Mouse (Mus musculus): ENCODE results near the gene Kcnip1. TPM values are rescaled to one million over a fixed set of nuclear protein-coding genes. Genes with fewer than 3 reads are reported as not detected.

The Kcnip1 gene
- polyA plus RNA-seq, 1 experiment from 2014 or later, result 110 TPM

GRCm38 (mm10) chr11:33932386-33933111, 60.4 kb downstream of the Kcnip1 start:
- 75% methylated on average over 18 of the region's 18 CpGs for WGBS

GRCm38 (mm10) chr11:33931836-33932385, 61.0 kb downstream of the Kcnip1 start:
- DNase-seq (ENCODE audit: low spot score), result no peak
- ATAC-seq (ENCODE audit: low FRiP score), result no peak

More at GRCm38 (mm10) chr11:33932386-33933111, 60.4 kb downstream of the Kcnip1 start:
- ATAC-seq (ENCODE audit: low FRiP score), result no peak
- Histone ChIP-seq H3K27ac (no peak overlapping the region), H3K4me2 (replicated peaks) (no peak overlapping the region), H3K36me3 (replicated peaks; ENCODE audit: control insufficient read depth, insufficient read depth) (no peaks in the 10 kb centered on the region), H3K9ac (no peak overlapping the region), H3K27me3 (ENCODE audit: control insufficient read depth, insufficient read depth, low read length) (no peaks in the 10 kb centered on the region), H3K9me3 (ENCODE audit: control insufficient read depth, low read length) (no peaks in the 10 kb centered on the region), H3K4me1 (replicated peaks; ENCODE audit: control insufficient read depth, insufficient read depth, low read length) (peaks cover 4% of the 10 kb centered on the region; the same call in 1 of the 2 replicates), H3K4me3 (replicated peaks; ENCODE audit: low read length) (no peak overlapping the region)
- no peak for DNase-seq (ENCODE audit: low spot score)

DNA sequence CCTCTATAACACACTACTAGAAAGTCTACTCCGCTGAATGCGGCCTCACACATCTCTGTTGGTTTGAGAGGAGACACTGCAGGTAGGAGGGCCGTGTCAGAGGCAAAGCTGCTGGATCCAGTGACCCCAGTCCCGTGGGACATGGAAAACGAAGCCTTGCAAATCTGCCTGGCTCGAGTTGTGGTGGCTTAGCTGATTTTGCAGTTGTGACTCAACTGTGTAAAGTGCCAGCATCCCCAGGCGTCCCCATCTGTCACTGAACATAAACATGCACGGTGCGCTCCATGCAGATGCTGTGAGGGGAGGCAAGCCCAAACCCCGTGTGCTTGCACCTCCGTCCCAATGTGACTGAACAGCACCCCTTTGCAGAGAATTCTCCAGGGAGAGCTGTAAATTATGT, 63.5 kb downstream of the Kcnip1 start:
- Histone ChIP-seq H3K4me3 (replicated peaks; ENCODE audit: low read length) (no peak overlapping the region), H3K9me3 (ENCODE audit: control insufficient read depth, low read length) (no peaks in the 10 kb centered on the region), H3K27me3 (ENCODE audit: control insufficient read depth, insufficient read depth, low read length) (no peaks in the 10 kb centered on the region), H3K9ac (no peak overlapping the region), H3K27ac (no peak overlapping the region), H3K4me1 (replicated peaks; ENCODE audit: control insufficient read depth, insufficient read depth, low read length) (peaks cover 18% of the 10 kb centered on the region), H3K4me2 (replicated peaks) (no peak overlapping the region), H3K36me3 (replicated peaks; ENCODE audit: control insufficient read depth, insufficient read depth) (no peaks in the 10 kb centered on the region)
- ATAC-seq (ENCODE audit: low FRiP score) (no peak), DNase-seq (ENCODE audit: low spot score) (no peak)
- 58% methylated on average over 11 of the region's 11 CpGs for WGBS

More at GRCm38 (mm10) chr11:33931836-33932385, 61.0 kb downstream of the Kcnip1 start:
- Histone ChIP-seq H3K4me2 (replicated peaks) (no peak overlapping the region), H3K27ac (no peak overlapping the region), H3K4me3 (replicated peaks; ENCODE audit: low read length) (no peak overlapping the region), H3K9ac (no peak overlapping the region), H3K9me3 (ENCODE audit: control insufficient read depth, low read length) (no peaks in the 10 kb centered on the region), H3K27me3 (ENCODE audit: control insufficient read depth, insufficient read depth, low read length) (no peaks in the 10 kb centered on the region), H3K36me3 (replicated peaks; ENCODE audit: control insufficient read depth, insufficient read depth) (no peaks in the 10 kb centered on the region), H3K4me1 (replicated peaks; ENCODE audit: control insufficient read depth, insufficient read depth, low read length) (peaks cover 5% of the 10 kb centered on the region; the same call in 1 of the 2 replicates)
- whole genome bisulfite sequencing, result 20% methylated on average over 10 of the region's 10 CpGs

DNA sequence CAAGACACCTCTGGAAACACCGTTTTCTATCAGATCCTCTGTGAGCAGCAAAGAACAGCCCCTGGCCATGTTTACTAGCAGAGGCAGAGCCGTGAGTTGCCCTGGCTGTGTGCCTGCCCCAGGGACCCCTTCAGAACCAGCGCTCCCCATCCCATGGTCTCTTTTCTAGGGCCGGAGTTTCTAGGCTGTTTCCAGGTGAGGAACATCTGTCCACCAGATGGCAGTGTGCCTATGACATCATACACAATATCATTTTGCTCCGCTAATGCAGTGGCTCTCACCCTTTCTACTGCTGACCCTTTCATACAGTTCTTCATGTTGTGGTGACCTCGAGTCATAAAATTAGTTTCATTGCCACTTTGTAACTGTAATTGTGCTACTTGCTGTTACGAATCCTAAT, 64.3 kb downstream of the Kcnip1 start:
- Histone ChIP-seq H3K27ac (no peak overlapping the region), H3K4me3 (replicated peaks; ENCODE audit: low read length) (no peak overlapping the region), H3K36me3 (replicated peaks; ENCODE audit: control insufficient read depth, insufficient read depth) (no peaks in the 10 kb centered on the region), H3K9me3 (ENCODE audit: control insufficient read depth, low read length) (no peaks in the 10 kb centered on the region), H3K4me2 (replicated peaks) (no peak overlapping the region), H3K4me1 (replicated peaks; ENCODE audit: control insufficient read depth, insufficient read depth, low read length) (peaks cover 18% of the 10 kb centered on the region), H3K9ac (no peak overlapping the region), H3K27me3 (ENCODE audit: control insufficient read depth, insufficient read depth, low read length) (no peaks in the 10 kb centered on the region)
- DNase-seq (ENCODE audit: low spot score), result peak; percentile 82
- WGBS, result 38% methylated on average over 7 of the region's 7 CpGs
- peak; percentile 61; the same call in 1 of the 2 replicates for ATAC-seq (ENCODE audit: low FRiP score)

DNA sequence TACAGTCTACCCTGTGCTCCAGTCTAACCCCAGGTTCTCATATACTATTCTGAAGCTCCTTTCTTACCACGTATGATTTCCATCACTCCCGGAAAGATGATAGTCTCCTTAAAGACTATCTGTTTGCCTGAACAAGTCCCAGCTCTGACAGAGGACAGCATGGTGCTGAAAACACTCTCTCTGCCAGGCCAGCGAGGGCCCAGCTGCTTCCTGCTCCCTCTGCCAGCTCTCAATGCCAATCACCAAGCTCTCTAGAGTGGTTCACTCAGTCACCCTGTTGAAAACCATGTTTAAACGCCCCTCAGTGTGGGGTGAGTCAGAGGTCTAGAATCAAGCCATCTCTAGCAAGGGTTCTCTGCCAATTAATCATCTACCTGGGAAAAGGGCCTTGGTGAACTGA, 65.1 kb downstream of the Kcnip1 start:
- DNase-seq (ENCODE audit: low spot score), result no peak
- Histone ChIP-seq H3K4me2 (replicated peaks) (no peak overlapping the region), H3K4me1 (replicated peaks; ENCODE audit: control insufficient read depth, insufficient read depth, low read length) (peaks cover 18% of the 10 kb centered on the region), H3K4me3 (replicated peaks; ENCODE audit: low read length) (no peak overlapping the region), H3K27ac (no peak overlapping the region), H3K9ac (no peak overlapping the region), H3K9me3 (ENCODE audit: control insufficient read depth, low read length) (no peaks in the 10 kb centered on the region), H3K36me3 (replicated peaks; ENCODE audit: control insufficient read depth, insufficient read depth) (no peaks in the 10 kb centered on the region), H3K27me3 (ENCODE audit: control insufficient read depth, insufficient read depth, low read length) (no peaks in the 10 kb centered on the region)
- 66% methylated on average over 4 of the region's 4 CpGs for WGBS
- ATAC-seq (ENCODE audit: low FRiP score), result no peak

- Histone ChIP-seq H3K27ac (no peak overlapping the region), H3K36me3 (replicated peaks; ENCODE audit: control insufficient read depth, insufficient read depth) (no peaks in the 10 kb centered on the region), H3K27me3 (ENCODE audit: control insufficient read depth, insufficient read depth, low read length) (no peaks in the 10 kb centered on the region), H3K4me2 (replicated peaks) (no peak overlapping the region), H3K9ac (no peak overlapping the region), H3K4me1 (replicated peaks; ENCODE audit: control insufficient read depth, insufficient read depth, low read length) (peaks cover 18% of the 10 kb centered on the region), H3K9me3 (ENCODE audit: control insufficient read depth, low read length) (no peaks in the 10 kb centered on the region), H3K4me3 (replicated peaks; ENCODE audit: low read length) (no peak overlapping the region)
- ATAC-seq (ENCODE audit: low FRiP score) (no peak), DNase-seq (ENCODE audit: low spot score) (no peak)
- WGBS, result 59% methylated on average over 6 of the region's 6 CpGs
These were observed 65.6 kb downstream of the Kcnip1 start for GRCm38 (mm10) chr11:33927321-33927720.

- Histone ChIP-seq H3K27me3 (ENCODE audit: control insufficient read depth, insufficient read depth, low read length) (no peaks in the 10 kb centered on the region), H3K4me2 (replicated peaks) (no peak overlapping the region), H3K4me1 (replicated peaks; ENCODE audit: control insufficient read depth, insufficient read depth, low read length) (peaks cover 18% of the 10 kb centered on the region), H3K36me3 (replicated peaks; ENCODE audit: control insufficient read depth, insufficient read depth) (no peaks in the 10 kb centered on the region), H3K9me3 (ENCODE audit: control insufficient read depth, low read length) (no peaks in the 10 kb centered on the region), H3K27ac (no peak overlapping the region), H3K9ac (no peak overlapping the region), H3K4me3 (replicated peaks; ENCODE audit: low read length) (no peak overlapping the region)
- 65% methylated on average over 2 of the region's 2 CpGs for WGBS
- DNase-seq (ENCODE audit: low spot score) (no peak), ATAC-seq (ENCODE audit: low FRiP score) (no peak)
These were observed 66.4 kb downstream of the Kcnip1 start for GRCm38 (mm10) chr11:33926551-33926950.

DNA sequence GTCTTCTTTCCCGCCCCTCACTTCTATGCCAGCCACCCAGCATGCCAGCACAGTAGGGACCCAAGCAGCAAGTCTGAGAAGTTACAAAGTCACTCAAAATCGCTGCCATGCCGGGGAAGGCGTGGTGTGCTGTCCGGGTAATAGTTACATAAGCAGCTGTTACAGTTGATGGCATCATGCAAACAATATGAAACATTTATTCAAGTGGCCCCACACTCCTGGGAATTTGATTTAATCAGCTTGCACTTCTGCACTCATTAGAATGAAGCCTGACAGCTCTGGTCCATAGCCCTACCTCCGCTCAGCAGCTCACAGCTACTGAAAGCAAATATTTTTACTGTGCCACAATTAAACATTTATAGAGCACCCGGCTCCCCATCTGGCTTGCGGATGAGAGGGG, 67.2 kb downstream of the Kcnip1 start:
- WGBS, result 55% methylated on average over 8 of the region's 8 CpGs
- DNase-seq (ENCODE audit: low spot score), result no peak
- Histone ChIP-seq H3K36me3 (replicated peaks; ENCODE audit: control insufficient read depth, insufficient read depth) (no peaks in the 10 kb centered on the region), H3K4me3 (replicated peaks; ENCODE audit: low read length) (no peak overlapping the region), H3K4me1 (replicated peaks; ENCODE audit: control insufficient read depth, insufficient read depth, low read length) (peaks cover 18% of the 10 kb centered on the region), H3K27ac (no peak overlapping the region), H3K4me2 (replicated peaks) (no peak overlapping the region), H3K27me3 (ENCODE audit: control insufficient read depth, insufficient read depth, low read length) (no peaks in the 10 kb centered on the region), H3K9ac (no peak overlapping the region), H3K9me3 (ENCODE audit: control insufficient read depth, low read length) (no peaks in the 10 kb centered on the region)
- ATAC-seq (ENCODE audit: low FRiP score), result no peak

DNA sequence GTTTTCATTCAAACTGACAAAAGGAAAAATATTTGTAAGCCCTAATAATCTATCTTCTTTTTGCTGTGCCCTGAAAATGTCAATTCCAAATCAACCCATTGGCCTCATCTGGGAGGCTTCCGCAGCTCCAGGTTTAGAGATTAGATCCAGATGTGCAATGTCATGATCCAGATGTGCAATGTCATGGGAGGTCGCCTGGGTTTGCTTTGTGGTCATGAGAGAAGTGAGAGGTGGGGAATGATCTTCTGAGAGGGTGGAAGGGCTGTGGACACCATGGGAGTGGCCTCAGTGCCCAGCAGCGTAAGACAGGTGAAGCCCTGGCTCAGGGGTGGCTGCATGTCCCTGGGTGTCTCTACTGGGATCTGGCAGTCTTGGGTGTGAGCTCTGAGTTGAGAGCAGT, 69.9 kb downstream of the Kcnip1 start:
- peaks cover 15% of the 10 kb centered on the region; the same call in 1 of the 2 replicates for H3K4me1 ChIP-seq (replicated peaks; ENCODE audit: control insufficient read depth, insufficient read depth, low read length)
- no peak overlapping the region for H3K4me2 ChIP-seq (replicated peaks)
- DNase-seq (ENCODE audit: low spot score) (no peak), ATAC-seq (ENCODE audit: low FRiP score) (no peak)
- H3K27ac ChIP-seq, result no peak overlapping the region
- 73% methylated on average over 3 of the region's 3 CpGs for WGBS
- H3K27me3 ChIP-seq (ENCODE audit: control insufficient read depth, insufficient read depth, low read length), result no peaks in the 10 kb centered on the region
- no peak overlapping the region for H3K4me3 ChIP-seq (replicated peaks; ENCODE audit: low read length)
- no peak overlapping the region for H3K9ac ChIP-seq
- H3K36me3 ChIP-seq (replicated peaks; ENCODE audit: control insufficient read depth, insufficient read depth), result no peaks in the 10 kb centered on the region
- no peaks in the 10 kb centered on the region for H3K9me3 ChIP-seq (ENCODE audit: control insufficient read depth, low read length)

Measured in hindbrain, embryonic 14.5 days (tissue).